Mouse (Mus musculus) spleen, postnatal 10 days (tissue): ENCODE measurements around the gene Gm8232.
"Not testable (repeated sequence)": the region's sequence is repeated elsewhere in the genome, so short reads cannot be mapped to it uniquely, and the experiment has no call there.

Experiments
- DNase-seq, 2 experiments: peaks; one replicate each; pipeline ENCODE4 v3.0.0; 2021 to 2022; ENCODE audit warnings: low spot score in 2 of 2

Gene Gm8232

DNA sequence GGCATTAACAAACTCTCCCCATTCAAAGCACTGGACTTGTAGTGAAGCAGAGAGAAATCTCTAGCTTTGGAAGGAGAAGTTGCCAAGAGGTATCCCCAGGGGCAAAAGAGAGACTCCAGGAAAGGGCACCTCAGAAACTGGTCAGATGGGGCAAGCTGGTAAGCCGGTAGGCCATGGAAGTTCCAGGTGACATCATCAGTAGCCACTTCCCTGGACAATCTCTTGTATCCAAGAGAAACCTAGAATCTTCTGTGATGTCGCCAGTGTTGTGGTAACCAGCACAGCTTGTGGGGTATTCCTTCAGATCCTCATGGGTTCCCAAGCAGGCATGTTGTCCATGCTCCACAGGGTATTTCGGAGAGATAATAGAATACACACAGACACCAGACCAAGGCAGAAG lies at the start of gene Gm8232:
Gene Gm8232 (plus strand): TSS at position 301 of the 400 bp plus-strand sequence.
- DNase-seq: not testable (repeated sequence)

DNA sequence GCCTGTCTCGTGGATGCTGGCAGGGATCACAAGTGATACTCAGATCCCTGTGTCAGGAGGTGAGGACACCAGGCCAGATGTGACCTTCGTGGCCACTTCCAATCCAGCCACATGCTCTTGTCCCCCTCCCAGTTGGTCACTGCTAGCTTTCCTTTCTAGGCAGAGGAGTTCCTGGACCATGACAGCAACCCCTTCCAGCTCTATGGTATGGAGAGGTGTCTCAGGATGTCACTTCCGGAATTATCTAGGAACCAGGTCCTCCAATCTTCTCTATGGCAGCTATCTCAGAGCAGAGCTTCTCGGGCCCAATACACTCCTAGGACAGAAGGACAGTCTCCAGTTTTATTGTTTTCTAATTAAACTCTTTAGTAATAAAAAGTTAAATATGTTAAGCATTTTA lies 49.2 kb upstream of the Gm8232 start:
- DNase-seq: not testable (repeated sequence)

DNA sequence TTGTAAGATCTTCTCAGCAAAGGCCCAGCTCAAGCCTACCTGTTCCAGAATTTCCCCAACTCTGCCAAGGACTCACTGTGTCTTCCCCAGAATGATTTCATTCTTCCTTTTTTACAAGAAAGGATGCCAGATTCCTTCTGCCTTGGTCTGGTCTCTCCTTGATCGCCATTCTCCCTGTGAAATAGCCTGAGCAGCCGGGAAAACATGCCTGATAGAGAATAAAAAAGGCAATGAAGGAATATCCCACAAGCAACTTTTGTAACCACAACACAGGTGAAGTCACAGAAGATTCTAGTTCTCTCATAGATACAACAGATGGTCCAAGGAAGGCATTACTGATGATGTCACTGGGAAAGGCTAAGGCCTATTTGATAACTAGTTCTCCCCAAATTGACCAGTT lies 22.8 kb upstream of the Gm8232 start, which contains the start of gene Gm3371:
Gene Gm3371 (minus strand): TSS at position 101 of the 400 bp plus-strand sequence.
- not testable (repeated sequence) for DNase-seq
